Mouse (Mus musculus): ENCODE measurements at regions not wholly inside any gene's neighbourhood (a gene's known extent, or its start where the extent isn't known, plus 50 kb on each side); places are given as distances from the start of the nearest gene placed in this dataset.

DNA sequence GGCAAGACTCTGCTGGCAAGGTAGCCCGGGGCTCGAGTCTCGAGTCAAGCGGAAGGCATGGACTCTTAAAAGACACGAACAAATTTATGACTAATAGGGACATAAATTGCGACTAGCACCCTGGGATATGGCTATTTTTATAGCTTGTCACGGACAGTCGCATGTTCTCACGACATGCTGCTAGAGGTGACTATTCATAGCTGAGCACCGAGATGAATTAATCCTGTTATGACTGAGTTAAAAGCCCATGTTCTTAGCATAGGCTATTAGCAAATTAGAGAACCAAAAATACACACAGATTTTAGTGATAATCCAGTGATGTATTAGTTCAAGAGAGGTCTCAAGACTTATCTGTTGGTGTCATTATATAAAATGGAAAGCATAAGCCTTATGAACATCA, 539.2 kb downstream of the Gm19410 start:
- Histone ChIP-seq H3K36me3 (ENCODE audit: poor library complexity, severe bottlenecking) (no peaks in the 10 kb centered on the region), H3K9ac (no peak overlapping the region), H3K4me3 (no peak overlapping the region), H3K27ac (no peak overlapping the region), H3K9me3 (replicated peaks) (no peaks in the 10 kb centered on the region), H3K4me2 (no peak overlapping the region), H3K4me1 (no peaks in the 10 kb centered on the region), H3K27me3 (no peaks in the 10 kb centered on the region)
- 94% methylated on average over 10 of the region's 10 CpGs for WGBS
- no peak for ATAC-seq

DNA sequence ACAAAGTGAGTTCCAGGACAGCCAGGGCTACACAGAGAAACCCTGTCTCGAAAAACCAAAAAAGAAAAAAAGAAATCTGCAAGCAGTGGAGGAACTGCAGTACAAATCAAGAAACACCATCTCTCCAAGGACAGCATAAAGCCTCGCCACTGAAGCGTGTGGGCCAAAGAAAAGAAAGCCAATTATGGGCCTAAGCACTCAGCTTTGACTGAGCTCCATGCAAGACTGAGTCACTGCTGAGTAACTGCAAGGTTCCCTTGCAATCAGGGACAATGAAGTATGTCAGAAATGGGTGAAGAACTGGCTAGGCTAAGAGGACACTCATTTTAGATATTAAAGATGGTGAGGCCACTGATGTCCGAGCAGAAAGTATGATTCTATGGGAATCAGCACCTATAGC, 540.7 kb downstream of the Gm19410 start:
- Histone ChIP-seq H3K4me1 (peaks cover 5% of the 10 kb centered on the region; the same call in 1 of the 2 replicates), H3K4me2 (no peak overlapping the region), H3K9me3 (replicated peaks) (no peaks in the 10 kb centered on the region), H3K27me3 (no peaks in the 10 kb centered on the region), H3K27ac (no peak overlapping the region), H3K36me3 (ENCODE audit: poor library complexity, severe bottlenecking) (no peaks in the 10 kb centered on the region), H3K9ac (no peak overlapping the region), H3K4me3 (no peak overlapping the region)
- ATAC-seq, result no peak
- 73% methylated on average over 4 of the region's 4 CpGs for WGBS

DNA sequence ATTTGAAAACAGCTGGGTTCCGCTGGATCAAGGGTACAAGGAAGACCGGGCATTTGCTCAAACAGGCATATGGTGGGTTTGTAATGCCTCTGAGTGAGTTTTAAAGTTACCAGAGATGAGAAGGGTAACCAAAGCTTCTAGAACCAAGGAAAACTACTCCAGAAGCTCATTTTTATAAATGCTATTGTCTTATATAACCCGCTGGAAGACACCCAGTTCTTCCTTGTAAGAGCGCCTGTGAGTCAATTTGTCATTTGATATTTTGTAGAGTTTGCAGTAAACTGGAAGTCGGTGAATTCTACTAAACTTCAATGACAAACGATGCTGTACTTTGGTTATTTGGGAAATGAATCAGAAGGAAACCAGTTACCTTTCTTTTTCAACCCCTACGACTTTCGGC, 541.9 kb downstream of the Gm19410 start:
- 92% methylated on average over 8 of the region's 8 CpGs for WGBS
- Histone ChIP-seq H3K9me3 (replicated peaks) (no peaks in the 10 kb centered on the region), H3K27me3 (no peaks in the 10 kb centered on the region), H3K4me1 (peaks cover 5% of the 10 kb centered on the region; the same call in 1 of the 2 replicates), H3K27ac (no peak overlapping the region), H3K4me2 (no peak overlapping the region), H3K4me3 (no peak overlapping the region), H3K9ac (no peak overlapping the region), H3K36me3 (ENCODE audit: poor library complexity, severe bottlenecking) (no peaks in the 10 kb centered on the region)
- ATAC-seq, result no peak

DNA sequence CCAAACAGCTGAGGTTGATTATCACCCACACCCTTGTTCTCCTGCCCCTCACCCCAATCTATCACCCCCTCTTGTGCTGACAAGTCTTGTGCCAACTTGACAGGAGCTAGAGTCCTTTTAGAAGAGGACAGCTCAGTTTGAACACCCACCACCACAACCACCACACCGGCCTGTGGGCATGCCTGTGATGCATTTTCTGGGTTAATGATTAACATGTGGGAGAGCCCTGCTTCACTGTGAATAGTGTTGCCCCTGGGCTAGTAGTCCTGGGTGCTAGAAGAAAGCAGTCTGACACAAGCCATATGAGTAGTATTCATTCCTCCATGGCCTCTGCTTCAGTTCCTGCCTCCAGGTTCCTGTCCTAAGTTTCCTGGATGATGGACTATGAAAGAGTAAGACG, 542.5 kb downstream of the Gm19410 start:
- no peak for ATAC-seq
- no peaks in the 10 kb centered on the region for H3K36me3 ChIP-seq (ENCODE audit: poor library complexity, severe bottlenecking)
- no peak overlapping the region for H3K4me3 ChIP-seq
- H3K27me3 ChIP-seq, result no peaks in the 10 kb centered on the region
- H3K9me3 ChIP-seq (replicated peaks), result no peaks in the 10 kb centered on the region
- no peak overlapping the region for H3K9ac ChIP-seq
- no peak overlapping the region for H3K4me2 ChIP-seq
- H3K4me1 ChIP-seq, result peaks cover 5% of the 10 kb centered on the region; the same call in 1 of the 2 replicates
- no peak overlapping the region for H3K27ac ChIP-seq
- WGBS, result 79% methylated on average over 2 of the region's 2 CpGs

DNA sequence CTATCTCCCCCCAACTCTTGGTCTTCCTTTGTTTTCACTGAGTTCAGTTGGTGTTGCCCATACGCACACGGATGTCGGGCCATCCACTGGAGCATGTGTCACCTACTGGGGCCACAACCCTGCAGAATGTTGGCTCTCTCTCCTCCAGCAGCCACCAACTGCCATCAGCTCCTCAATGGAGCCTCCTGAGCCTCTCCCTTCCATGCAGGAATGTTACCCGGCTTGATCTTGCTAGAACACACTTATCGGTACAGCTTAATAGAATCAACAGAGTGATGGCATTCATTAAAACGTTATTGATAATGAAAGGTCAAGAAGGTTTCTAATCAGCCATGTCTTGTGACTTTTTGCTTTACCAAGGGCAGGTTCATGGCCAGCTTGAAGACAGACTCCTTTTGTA, 543.7 kb downstream of the Gm19410 start:
- Histone ChIP-seq H3K27ac (no peak overlapping the region), H3K4me1 (peaks cover 5% of the 10 kb centered on the region; the same call in 1 of the 2 replicates), H3K9me3 (replicated peaks) (no peaks in the 10 kb centered on the region), H3K36me3 (ENCODE audit: poor library complexity, severe bottlenecking) (no peaks in the 10 kb centered on the region), H3K4me3 (no peak overlapping the region), H3K4me2 (no peak overlapping the region), H3K9ac (no peak overlapping the region), H3K27me3 (no peaks in the 10 kb centered on the region)
- ATAC-seq, result no peak
- WGBS, result 94% methylated on average over 6 of the region's 6 CpGs

DNA sequence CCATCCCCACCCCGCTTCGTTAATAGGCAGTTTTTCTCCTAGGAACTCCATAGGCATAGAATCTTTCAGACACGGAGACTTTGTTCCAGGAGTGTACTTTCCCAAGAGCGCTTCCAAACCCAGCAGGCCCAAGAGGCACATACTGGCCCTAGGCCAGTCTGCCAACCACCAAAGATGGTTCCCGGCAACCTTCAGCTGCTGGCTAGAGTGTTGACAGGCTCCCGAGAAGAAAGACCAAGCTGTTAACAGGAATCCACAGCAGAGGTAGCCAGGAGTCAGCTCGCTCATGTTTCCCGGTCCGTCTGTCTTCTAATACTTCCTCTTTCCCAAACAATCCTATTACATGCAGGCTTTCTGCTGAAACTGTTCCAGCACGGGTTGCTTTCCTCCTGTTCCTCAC, 544.4 kb downstream of the Gm19410 start:
- Histone ChIP-seq H3K9ac (no peak overlapping the region), H3K9me3 (replicated peaks) (no peaks in the 10 kb centered on the region), H3K36me3 (ENCODE audit: poor library complexity, severe bottlenecking) (no peaks in the 10 kb centered on the region), H3K4me1 (peaks cover 5% of the 10 kb centered on the region; the same call in 1 of the 2 replicates), H3K4me3 (no peak overlapping the region), H3K27me3 (no peaks in the 10 kb centered on the region), H3K27ac (no peak overlapping the region), H3K4me2 (no peak overlapping the region)
- peak; percentile 68; the same call in 1 of the 2 replicates for ATAC-seq
- WGBS, result 74% methylated on average over 10 of the region's 10 CpGs

DNA sequence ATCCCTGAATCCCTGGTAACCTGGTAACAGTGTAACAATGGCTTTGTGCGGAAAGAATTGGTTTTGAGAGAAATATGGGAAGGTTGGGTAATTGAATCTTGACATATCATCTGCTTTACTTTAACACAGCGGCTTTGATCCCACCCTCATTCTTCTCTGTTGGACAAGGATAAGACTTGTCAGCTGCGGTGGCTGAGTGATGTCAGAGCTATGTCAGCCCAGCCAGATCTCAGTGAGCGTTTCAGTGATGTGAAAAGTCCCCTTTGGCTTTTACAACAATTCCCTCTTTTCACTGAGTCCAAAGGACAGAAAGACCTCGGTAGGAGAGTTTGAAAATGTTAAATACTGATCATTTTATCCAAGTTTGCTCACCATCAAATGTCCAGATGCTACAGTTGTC, 546.1 kb downstream of the Gm19410 start:
- ATAC-seq, result no peak
- 77% methylated on average over 5 of the region's 5 CpGs for WGBS
- H3K4me3 ChIP-seq, result no peak overlapping the region
- H3K36me3 ChIP-seq (ENCODE audit: poor library complexity, severe bottlenecking), result no peaks in the 10 kb centered on the region
- no peaks in the 10 kb centered on the region for H3K9me3 ChIP-seq (replicated peaks)
- H3K4me2 ChIP-seq, result no peak overlapping the region
- no peak overlapping the region for H3K9ac ChIP-seq
- H3K27ac ChIP-seq, result no peak overlapping the region
- H3K4me1 ChIP-seq, result peaks cover 5% of the 10 kb centered on the region; the same call in 1 of the 2 replicates
- H3K27me3 ChIP-seq, result no peaks in the 10 kb centered on the region

DNA sequence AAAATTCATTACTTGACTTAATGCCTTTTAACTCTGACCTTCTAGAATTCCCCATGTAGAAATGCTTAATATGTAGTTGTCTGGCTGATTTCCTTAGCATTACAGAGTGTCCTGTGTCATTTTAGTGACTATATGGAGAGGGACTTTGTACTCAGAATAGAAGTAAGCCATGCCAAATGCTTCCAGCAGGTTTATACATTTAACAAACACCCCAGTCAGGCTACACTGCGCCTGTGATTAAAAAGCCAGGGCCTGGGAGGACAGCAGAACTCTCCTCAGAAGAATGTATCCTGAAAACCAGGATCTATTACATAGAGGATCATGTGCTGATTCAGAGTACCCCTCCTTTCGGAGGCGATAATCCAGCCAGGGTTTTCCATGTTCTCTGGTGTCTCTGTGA, 547.4 kb downstream of the Gm19410 start:
- H3K4me3 ChIP-seq, result no peak overlapping the region
- ATAC-seq, result no peak
- H3K9ac ChIP-seq, result no peak overlapping the region
- no peak overlapping the region for H3K4me2 ChIP-seq
- H3K36me3 ChIP-seq (ENCODE audit: poor library complexity, severe bottlenecking), result no peaks in the 10 kb centered on the region
- H3K9me3 ChIP-seq (replicated peaks), result no peaks in the 10 kb centered on the region
- H3K27ac ChIP-seq, result no peak overlapping the region
- peaks cover 5% of the 10 kb centered on the region; the same call in 1 of the 2 replicates for H3K4me1 ChIP-seq
- 85% methylated on average over 3 of the region's 3 CpGs for WGBS
- H3K27me3 ChIP-seq, result no peaks in the 10 kb centered on the region

DNA sequence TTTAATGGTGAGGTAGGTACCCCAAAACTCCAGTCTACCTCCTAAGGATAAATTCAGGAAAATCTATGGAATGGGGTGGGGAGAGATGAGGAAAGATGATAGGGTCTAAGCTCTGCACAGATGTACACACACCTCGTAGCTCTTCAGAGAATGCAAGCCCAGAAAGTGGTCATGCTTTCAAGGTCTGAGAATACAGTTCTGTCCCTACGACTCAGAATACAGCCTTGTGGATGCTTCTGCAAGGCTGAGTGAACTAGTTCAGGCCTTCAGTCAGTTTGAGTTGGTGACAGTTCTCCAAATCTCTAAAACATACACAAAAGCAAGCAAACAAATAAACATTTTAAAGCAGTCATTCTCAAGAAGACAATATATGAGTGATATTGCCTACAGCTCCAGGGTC, 552.8 kb downstream of the Gm19410 start:
- H3K9ac ChIP-seq, result no peak overlapping the region
- no peaks in the 10 kb centered on the region for H3K36me3 ChIP-seq (ENCODE audit: poor library complexity, severe bottlenecking)
- no peaks in the 10 kb centered on the region for H3K27me3 ChIP-seq
- no peak overlapping the region for H3K4me3 ChIP-seq
- H3K9me3 ChIP-seq (replicated peaks), result no peaks in the 10 kb centered on the region
- WGBS, result 91% methylated on average over 2 of the region's 2 CpGs
- H3K4me2 ChIP-seq, result no peak overlapping the region
- H3K4me1 ChIP-seq, result no peaks in the 10 kb centered on the region
- H3K27ac ChIP-seq, result no peak overlapping the region
- ATAC-seq, result no peak

DNA sequence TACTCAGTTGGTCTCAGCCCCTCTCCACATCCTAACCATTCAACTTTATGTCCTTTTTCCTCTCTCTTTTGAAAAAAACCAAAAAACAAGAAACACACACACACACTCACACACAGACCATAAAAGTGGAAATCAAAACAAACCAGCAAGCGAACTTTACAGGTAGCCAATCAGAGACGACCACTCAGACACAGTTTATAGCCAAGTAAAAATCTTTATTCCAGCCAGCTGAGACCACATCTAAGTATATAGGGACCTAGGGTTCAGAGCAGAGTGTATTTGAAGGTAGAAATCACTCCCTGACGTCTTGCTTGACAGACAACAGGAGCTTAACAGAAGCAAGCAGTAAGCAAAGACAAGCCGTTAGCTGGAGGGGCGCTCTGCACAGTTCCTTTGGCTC, 553.3 kb downstream of the Gm19410 start:
- Histone ChIP-seq H3K4me1 (no peaks in the 10 kb centered on the region), H3K9ac (no peak overlapping the region), H3K4me3 (no peak overlapping the region), H3K9me3 (replicated peaks) (no peaks in the 10 kb centered on the region), H3K27ac (no peak overlapping the region), H3K27me3 (no peaks in the 10 kb centered on the region), H3K36me3 (ENCODE audit: poor library complexity, severe bottlenecking) (no peaks in the 10 kb centered on the region), H3K4me2 (no peak overlapping the region)
- no peak for ATAC-seq
- 65% methylated on average over 5 of the region's 5 CpGs for WGBS

DNA sequence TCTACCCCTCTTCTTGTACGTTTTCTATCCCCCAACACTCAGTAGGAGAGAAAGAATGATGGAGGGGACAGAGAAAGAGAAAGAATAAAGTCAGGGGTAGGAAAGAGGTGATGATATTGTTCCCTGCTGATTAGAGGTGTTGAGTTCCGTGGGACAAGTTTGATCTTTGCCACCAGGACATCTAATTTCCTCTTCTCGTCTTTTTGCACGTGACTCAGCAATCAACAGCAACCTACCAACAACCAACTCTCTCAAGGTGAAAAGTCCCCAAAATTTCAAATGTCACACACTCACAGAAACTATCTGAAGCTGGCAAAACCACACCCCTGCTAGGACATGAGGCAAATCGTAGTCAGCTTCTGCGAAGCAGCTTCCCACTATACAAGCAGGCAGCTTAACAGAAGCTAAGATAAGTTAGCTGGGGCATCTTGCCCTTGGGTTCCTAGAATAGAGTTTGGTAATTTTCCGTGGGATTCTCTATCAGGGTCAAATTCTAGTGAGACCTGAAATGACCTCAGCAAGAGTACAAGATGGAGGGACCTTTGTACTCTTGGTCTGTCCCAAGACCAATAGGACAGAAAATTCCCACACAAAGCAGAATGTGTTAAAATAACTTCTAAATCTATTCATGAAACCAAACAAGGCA, 553.8 kb downstream of the Gm19410 start:
- Histone ChIP-seq H3K27me3 (no peaks in the 10 kb centered on the region), H3K4me2 (no peak overlapping the region), H3K9ac (no peak overlapping the region), H3K27ac (no peak overlapping the region), H3K36me3 (ENCODE audit: poor library complexity, severe bottlenecking) (no peaks in the 10 kb centered on the region), H3K4me1 (no peaks in the 10 kb centered on the region), H3K4me3 (no peak overlapping the region), H3K9me3 (replicated peaks) (no peaks in the 10 kb centered on the region)
- WGBS, result 70% methylated on average over 7 of the region's 7 CpGs
- no peak for ATAC-seq

DNA sequence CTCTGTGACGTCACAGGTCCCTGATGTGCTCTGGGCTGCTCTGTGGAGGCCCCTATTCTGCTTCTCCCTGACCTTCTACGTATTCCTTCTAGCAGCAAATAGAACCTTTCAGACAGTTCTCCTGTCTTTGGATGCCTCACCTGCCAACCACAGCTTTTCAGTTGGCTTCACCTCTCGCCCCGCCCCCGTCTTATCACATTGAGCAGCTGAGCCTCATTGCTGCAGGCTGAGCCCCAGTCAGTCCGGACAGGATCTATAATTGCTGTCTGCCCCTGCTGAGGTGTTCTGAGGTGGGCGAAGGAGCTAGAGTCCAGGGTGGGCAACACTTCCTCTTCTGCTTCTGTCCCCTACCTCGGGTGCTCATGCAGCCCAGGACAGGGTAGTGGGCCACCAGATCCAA, 556.5 kb downstream of the Gm19410 start:
- Histone ChIP-seq H3K4me1 (peaks cover 4% of the 10 kb centered on the region; the same call in 1 of the 2 replicates), H3K27me3 (no peaks in the 10 kb centered on the region), H3K4me3 (no peak overlapping the region), H3K4me2 (no peak overlapping the region), H3K9ac (no peak overlapping the region), H3K9me3 (replicated peaks) (no peaks in the 10 kb centered on the region), H3K27ac (no peak overlapping the region), H3K36me3 (ENCODE audit: poor library complexity, severe bottlenecking) (no peaks in the 10 kb centered on the region)
- ATAC-seq, result no peak
- 84% methylated on average over 8 of the region's 8 CpGs for whole genome bisulfite sequencing

DNA sequence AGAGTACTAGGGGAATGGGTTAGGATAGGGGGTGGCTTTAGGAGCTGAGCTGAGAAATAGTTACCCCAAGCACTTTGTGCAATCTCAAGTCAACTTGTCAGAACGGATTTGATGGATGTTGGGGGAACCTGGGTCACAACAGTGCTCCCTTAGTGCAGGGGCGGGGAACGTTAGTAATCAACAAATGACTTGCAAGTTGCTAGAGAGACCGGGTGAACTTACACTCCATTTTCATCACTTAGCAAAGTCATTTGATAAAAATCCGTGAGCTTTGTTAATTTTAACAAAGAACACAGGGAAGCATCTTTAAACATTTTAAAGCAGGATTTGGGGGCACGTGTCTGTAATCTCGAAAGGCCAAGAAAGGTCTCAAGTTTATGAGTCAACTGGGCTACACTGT, 557.0 kb downstream of the Gm19410 start:
- no peak overlapping the region for H3K27ac ChIP-seq

More for the DNA sequence above, 557.0 kb downstream of the Gm19410 start:
- H3K9ac ChIP-seq, result no peak overlapping the region
- no peaks in the 10 kb centered on the region for H3K36me3 ChIP-seq (ENCODE audit: poor library complexity, severe bottlenecking)
- 85% methylated on average over 7 of the region's 7 CpGs for WGBS
- H3K9me3 ChIP-seq (replicated peaks), result no peaks in the 10 kb centered on the region
- H3K4me3 ChIP-seq, result no peak overlapping the region
- H3K4me1 ChIP-seq, result peaks cover 4% of the 10 kb centered on the region; the same call in 1 of the 2 replicates
- ATAC-seq, result no peak
- no peaks in the 10 kb centered on the region for H3K27me3 ChIP-seq
- no peak overlapping the region for H3K4me2 ChIP-seq

Measured in forebrain, embryonic 13.5 days (tissue).